Mouse (Mus musculus) T-helper 2 cell (primary cell): ENCODE data around the gene Rngtt.

Experiments used
- in situ Hi-C: fragments of 300-600 bp; cut with MboI, MseI; formaldehyde crosslinking; loops from one replicate; pipeline ENCODE4 v1.15.1; 2025; ENCODE audit warnings: high pct_unique_total_duplicates

Gene Rngtt

DNA sequence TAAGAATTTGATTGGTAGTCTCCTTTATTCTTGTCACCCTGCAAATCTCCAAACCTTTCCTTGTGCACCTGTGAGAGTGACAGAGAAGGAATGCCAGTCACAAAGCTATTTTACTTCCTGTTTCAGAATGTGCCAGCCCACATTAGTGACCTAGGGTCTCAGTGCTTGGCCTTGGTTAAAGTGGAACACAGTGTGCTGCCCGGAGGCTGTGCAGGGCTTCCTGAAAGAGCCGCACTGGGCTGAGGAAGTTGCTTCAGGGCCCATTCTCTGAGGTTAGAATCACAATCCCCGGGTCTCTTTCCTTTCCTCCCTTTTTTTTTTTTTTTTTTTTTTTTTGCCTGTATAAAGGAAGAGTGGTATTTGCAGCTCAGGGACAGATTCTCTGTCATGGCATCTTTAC is 203.3 kb downstream of the Rngtt start:
- in situ Hi-C loops, result loop anchor here (25.0 kb wide), 1 partner anchor 724 kb away; no protein-coding TSS in a partner anchor

DNA sequence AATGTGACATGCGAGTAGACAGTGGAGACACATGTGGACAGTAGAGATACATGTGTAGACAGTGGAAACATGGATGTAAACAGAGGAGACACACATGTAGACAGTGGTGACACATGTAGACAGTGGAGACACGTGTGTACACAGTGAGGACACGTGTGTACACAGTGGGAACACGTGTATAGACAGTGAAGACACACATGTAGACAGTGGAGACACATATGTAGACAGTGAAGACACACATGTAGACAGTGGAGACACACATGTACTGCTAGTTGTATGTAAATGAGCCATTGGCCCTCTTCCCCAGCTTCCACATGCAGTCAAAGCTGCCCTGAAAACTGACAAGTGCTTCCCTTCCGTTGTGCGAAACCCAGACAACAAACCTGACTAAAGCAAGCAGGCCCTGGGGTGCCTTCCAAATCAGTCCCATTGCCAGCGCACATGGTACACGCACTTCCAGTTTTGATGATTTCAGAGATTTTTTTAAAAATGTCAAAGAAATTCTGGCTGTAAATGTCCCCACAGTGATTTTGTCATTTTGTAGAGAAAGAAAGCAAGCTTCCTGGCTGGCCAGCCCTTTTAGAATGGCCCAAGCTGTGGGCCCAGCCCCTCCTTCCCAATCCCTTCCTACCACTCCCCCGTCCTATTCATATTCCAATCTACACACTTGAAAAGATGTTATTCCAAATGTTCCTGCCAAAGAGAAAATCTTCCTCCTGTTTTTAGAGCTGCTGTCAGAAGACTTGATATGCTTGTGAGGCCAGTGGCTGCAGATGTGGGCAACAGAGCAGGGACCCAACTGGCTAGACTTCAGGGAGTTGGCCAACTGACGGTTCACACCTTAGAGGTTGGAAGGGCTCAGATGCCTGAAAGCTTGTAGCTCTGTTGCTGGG is 204.2 kb downstream of the Rngtt start:
- in situ Hi-C loops, result loop anchor here (25.0 kb wide), 1 partner anchor 723 kb away; no protein-coding TSS in a partner anchor

DNA sequence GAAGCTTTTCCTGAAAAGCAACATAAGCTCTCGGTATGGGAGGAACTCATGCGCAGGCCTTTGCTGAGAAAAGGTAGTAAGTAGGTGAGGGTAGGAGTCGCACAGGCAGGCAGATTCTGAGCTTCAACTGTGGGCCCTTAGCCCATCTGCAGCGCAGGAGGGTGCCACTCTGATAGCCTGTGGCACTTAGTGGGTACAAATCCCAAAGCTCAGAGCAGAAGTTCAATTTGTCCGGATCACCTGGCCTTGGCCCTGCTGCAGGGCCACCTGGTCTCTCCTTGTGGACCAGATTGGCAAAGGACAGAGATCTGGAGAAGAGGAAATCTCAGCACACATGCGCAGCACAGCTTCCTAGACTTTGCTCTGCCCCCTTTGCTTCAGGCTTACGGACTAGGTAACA is 210.1 kb downstream of the Rngtt start:
- in situ Hi-C loops, result loop anchor here (25.0 kb wide), 1 partner anchor 717 kb away; no protein-coding TSS in a partner anchor

DNA sequence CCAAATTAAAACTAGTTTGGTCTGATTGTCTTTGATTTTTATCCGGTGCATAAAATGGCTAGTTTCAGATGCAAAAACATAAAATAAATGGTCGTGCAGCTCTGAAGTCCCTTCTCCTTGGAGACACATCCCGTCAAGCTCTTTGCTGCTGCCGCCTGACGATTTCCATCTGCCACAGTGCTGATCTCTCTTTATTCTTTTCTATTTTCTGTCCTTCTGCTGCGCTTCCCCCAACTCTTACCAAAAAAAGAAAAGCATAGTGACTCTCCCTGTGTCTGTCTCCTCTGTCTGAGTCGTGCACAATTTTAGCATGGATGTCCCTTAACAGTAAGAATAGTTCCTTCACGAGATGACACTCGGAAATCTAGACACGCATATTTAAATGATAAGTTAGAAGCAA is 210.8 kb downstream of the Rngtt start:
- in situ Hi-C loops, result loop anchor here (25.0 kb wide), 1 partner anchor 716 kb away; no protein-coding TSS in a partner anchor

DNA sequence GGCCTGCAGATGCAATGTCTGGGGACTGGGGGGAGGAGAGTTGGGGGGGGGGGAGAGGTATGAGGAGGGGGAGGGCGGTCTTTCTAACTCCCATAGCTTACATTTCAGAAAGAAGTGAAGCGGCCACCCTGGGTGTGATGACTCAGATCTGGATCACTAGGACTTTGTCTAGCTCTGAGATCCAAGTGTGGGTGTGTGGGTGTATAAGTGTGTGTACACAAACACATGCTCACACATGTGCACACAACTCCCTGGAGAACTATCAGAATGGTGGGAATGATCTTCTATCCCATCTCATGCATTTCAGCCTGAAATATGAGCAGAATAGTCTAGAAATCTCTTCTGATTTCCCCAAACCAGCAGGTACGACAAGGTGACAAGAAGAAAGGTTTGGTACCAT is 213.7 kb downstream of the Rngtt start:
- in situ Hi-C loops, result loop anchor here (25.0 kb wide), 1 partner anchor 714 kb away; no protein-coding TSS in a partner anchor

DNA sequence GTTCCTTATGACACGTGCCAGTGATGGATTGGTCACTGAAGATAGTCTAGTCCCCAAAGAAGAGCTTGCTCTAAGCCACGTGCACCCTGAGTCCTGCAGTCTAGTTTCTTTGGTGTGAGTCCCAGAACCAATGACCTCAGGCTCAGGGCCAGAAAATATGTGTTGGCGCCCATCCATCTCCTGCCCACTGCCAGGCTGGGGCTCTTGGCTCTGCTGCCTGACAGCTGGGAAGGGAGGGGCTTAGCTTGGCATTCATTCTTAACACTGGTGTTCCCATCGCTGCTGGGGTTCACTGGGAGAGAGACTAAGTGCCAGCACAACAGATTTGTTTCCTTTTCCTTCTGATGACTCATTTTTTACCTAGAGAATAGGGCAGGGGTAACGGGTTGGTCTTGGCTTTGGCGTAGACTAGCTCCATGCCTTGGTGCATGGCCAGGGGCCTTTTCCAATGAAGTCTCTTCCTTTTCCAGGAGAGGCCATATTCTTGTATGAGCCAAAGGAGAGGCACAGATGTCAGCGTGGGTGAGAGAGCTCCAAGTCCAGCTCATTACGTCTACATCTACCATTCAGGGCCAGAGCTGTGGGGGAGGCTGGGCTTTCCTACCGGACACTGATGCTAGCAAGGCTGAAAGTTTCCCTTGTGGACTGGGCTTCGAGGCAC is 214.5 kb downstream of the Rngtt start:
- in situ Hi-C loops, result loop anchor here (25.0 kb wide), 1 partner anchor 713 kb away; no protein-coding TSS in a partner anchor

DNA sequence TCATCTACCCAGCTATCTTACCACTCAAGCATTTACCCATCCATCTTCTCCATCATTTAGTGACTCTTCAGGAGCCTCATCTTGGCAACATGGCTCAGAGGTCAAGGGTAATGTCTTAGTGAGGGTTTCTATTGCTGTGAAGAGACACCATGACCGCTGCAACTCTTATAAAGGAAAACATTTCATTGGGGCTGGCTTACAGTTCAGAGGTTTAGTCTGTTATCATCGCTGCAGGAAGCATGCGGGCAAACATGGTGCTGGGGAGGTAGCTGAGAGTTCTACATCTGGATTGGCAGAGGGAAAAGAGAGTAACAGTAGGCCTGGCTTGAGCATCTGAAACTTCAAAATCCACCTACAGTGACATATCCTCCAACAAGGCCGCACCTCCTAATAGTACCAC is 215.2 kb downstream of the Rngtt start:
- in situ Hi-C loops, result no loop called here

DNA sequence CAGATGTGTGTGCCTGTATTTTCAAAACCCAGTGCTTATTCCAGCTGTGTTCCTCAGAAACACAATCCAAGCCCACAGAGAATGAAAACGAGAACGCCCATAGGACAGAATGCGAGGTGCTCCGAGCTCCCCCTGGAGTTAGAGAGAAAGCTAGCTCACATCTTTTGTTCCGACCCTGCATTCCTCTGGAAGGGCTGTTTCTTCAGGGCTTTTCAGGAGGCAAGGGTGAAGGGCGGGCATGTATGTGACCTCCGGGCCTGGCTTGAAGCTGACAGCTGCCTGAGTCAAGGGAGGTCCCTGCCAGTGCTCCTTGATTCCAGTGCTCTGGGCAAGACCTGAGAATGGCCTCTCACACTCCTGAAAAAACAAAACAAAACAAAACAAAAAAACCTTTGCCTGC is 216.0 kb downstream of the Rngtt start:
- in situ Hi-C loops, result no loop called here

DNA sequence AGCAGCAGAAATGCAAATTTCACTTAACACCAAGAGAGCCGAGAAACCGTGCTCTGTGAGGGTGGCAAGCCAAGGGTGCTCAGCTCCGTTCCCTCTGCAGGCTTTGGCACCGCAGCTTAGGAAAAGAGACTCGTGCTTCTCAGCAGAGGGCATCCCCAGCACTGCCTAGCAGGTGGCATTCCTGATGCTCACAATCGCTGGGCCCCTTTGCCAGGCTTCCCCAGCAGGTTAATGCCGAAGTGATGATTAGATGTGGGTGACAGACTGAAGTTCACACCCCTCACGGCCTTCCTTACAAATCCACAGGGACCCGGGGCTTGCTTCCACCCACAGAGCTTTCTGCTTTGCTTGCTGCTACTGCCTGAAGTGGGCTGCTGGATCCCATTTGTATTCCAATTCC is 216.6 kb downstream of the Rngtt start:
- in situ Hi-C loops, result no loop called here

DNA sequence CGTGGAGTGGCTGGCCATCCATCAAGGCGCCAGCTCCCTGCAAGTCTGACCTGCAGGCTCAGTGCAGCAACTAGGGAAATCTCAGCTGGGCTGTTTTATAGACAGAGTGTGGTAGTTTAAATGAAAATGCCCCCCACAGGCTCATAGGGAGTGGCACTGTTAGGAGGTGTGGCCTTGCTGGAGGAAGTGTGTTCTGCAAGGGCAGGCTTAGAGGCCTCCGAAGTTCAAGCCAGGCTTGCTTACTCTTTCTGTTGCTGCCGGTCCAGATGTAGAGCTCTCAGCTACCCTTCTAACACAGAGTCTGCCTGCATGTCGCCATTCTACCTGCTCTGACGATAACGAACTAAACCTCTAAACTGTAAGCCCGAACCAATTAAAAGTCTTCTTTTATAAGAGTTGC is 222.5 kb downstream of the Rngtt start:
- in situ Hi-C loops, result no loop called here

DNA sequence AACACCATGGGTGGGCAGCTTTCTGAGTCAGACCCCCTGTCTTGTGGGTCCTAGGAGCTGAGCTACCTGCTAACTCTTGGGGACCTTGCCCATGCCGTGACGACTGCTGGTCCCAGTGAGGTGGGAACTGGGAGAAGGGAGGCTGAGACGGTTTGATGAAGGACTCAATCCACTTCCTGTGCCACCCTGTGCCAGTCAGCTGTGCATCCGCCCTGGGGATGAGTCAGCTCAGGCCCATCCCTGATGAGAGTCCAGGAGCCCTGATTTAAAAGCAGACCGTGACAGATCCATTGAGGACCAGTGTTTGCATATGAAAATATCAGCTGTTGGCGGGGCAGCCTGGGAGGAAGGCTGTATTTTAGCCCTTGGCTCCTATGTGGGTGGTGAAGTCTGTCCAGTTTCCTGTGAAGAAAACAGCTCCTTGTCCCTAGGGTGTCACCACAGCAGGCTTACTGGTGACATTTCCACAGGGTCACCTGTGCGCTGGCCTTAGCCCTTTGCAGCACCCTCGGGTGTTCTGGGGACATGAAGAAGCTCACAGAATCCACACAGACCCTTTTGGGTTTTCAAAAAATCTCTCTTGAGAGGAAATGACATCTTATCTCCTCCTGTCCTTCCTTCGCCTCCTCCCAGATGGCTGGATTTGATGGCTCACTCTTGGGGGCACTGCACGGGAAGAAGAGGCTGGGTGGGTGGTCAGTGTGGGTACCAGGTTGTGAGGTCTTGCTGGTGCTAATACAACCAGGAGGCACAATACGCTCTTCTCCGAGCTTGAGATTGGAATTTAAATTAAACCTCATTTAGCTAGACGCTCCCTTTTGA is 234.9 kb downstream of the Rngtt start:
- in situ Hi-C loops, result no loop called here

DNA sequence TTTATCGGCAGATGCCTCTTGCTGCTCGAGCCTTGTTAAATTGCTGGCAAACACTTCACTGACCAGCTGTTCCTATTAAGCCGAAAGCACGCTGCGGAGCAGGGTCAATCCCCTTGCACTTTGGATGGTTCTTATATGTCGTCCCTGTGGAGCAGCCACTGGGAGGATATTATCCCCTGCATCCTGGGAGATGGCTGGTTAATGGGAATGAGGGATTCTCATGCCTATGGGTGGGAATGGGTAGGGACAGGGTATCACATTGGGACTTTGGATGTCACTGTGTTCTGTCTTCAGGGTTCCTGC is 235.4 kb downstream of the Rngtt start:
- in situ Hi-C loops, result no loop called here

DNA sequence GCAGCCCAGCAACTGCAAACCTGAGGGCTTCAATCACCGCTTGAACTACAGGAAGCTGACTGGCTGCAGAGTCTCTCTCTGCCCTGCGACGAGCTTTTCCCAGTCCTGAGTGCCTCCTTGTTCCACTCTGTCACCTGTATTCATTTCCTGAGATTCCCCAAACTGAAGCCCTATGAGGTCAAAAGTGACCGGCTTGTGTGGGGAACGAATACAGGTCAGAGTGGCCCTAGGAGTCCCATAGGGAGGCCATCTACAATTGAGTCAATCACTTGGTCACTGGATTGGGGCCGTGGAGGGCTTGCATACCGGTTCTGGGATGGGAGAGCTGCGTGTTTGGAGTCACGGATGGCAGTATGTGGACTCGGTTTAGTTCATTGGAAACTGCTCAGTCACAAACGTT is 236.2 kb downstream of the Rngtt start:
- in situ Hi-C loops, result no loop called here

DNA sequence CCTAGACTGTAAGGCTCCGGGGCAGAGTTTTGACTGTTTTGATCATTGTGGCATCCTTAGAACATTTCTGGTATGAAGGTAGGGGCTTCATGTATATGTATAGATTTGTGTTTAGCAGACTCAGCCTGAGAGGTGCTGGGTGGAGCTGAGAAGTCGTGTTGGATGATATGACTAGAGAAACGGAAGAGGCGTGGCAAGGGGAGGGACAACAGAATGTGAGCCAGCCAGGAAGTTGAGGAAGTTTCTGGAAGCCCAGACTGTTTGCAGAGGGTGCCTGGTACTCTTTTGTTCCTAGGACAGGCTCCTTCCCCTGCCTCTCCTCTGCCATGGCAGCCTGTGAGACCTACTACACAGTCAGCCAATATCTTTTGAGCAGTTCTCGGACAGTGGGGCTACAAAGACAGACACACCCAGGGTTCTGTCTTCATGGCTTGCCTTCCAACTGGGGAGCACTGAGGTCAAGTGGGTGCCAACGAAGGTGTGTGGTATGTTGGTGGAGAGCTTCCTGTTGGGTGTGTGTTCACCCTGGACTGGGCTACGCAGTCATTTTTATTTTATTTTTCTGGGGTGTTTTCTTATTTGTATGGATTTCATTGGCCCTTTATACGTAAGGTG is 237.3 kb downstream of the Rngtt start:
- in situ Hi-C loops, result no loop called here

DNA sequence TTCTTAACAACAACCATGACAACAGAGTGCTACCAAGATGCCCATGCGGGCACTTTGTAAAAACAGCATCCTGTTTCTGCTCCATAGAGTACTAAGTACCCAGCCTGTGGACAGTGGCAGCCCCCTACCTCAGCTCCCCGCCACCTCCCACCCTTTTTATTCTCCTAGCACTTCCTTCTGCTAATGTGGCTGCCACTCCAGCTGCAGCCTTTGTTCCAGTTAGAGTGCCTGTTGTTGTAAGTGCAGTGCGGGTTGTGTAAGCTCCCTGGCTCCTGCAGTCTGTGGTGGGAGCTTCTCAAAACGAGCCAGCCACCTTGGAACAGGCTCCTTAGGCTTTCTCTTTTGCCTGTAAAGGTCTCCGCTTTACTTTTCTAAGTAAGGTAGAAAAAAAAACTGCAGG is 239.5 kb downstream of the Rngtt start:
- in situ Hi-C loops, result no loop called here
